Mouse (Mus musculus) cerebral cortex, adult 2 months (tissue): ENCODE measurements around the gene Sema4g.

ENCODE experiments used
- WGBS: fragments of 180-500 bp; shearing (Covaris S2); methylation state at CpG from one replicate; pipeline ENCODE4 v1.1.7; 2018; 5-methylcytosine and 5-hydroxymethylcytosine counted together

The Sema4g gene

GRCm38 (mm10) chr19:44988831-44989566, at the start of gene Sema4g:
TSS of gene Sema4g (plus strand) at chr19:44989101.
- WGBS: under 1% methylated on average over 58 of the region's 58 CpGs

GRCm38 (mm10) chr19:44959633-44960032, 29.3 kb upstream of the Sema4g start:
- 92% methylated on average over 2 of the region's 2 CpGs for WGBS

- 95% methylated on average over 1 of the region's 1 CpGs for WGBS
Measured at GRCm38 (mm10) chr19:44965978-44966377, 22.9 kb upstream of the Sema4g start.

- 92% methylated on average over 3 of the region's 3 CpGs for WGBS
Measured at GRCm38 (mm10) chr19:44968329-44968728, 20.6 kb upstream of the Sema4g start.

GRCm38 (mm10) chr19:44976636-44977035, 12.3 kb upstream of the Sema4g start:
- 84% methylated on average over 6 of the region's 6 CpGs for WGBS

- 86% methylated on average over 6 of the region's 6 CpGs for WGBS
Measured at GRCm38 (mm10) chr19:44977148-44977547, 11.8 kb upstream of the Sema4g start.

- 53% methylated on average over 2 of the region's 2 CpGs for WGBS
Measured at GRCm38 (mm10) chr19:44980787-44981186, 8.1 kb upstream of the Sema4g start.

GRCm38 (mm10) chr19:44982477-44983115, 6.3 kb upstream of the Sema4g start:
- WGBS: 51% methylated on average over 7 of the region's 7 CpGs

- 76% methylated on average over 6 of the region's 6 CpGs for WGBS
Measured at GRCm38 (mm10) chr19:44983366-44983765, 5.5 kb upstream of the Sema4g start.

- WGBS: 95% methylated on average over 4 of the region's 4 CpGs
Measured at GRCm38 (mm10) chr19:44984420-44984819, 4.5 kb upstream of the Sema4g start.

GRCm38 (mm10) chr19:44985159-44985988, 3.5 kb upstream of the Sema4g start:
- WGBS: 65% methylated on average over 5 of the region's 5 CpGs

- 64% methylated on average over 6 of the region's 6 CpGs for WGBS
Measured at GRCm38 (mm10) chr19:44987004-44987403, 1.9 kb upstream of the Sema4g start.

GRCm38 (mm10) chr19:44987851-44988250, 1.1 kb upstream of the Sema4g start:
- WGBS: 43% methylated on average over 6 of the region's 6 CpGs

- WGBS: 31% methylated on average over 9 of the region's 9 CpGs
Measured at GRCm38 (mm10) chr19:44988321-44988720, 580 bp upstream of the Sema4g start.

- WGBS: 13% methylated on average over 22 of the region's 22 CpGs
Measured at GRCm38 (mm10) chr19:44989567-44990495, 930 bp downstream of the Sema4g start.

- 92% methylated on average over 8 of the region's 8 CpGs for WGBS
Measured at GRCm38 (mm10) chr19:44991031-44991430, 2.1 kb downstream of the Sema4g start.

GRCm38 (mm10) chr19:44992246-44992645, 3.3 kb downstream of the Sema4g start:
- 72% methylated on average over 7 of the region's 7 CpGs for WGBS

GRCm38 (mm10) chr19:44992712-44993111, 3.8 kb downstream of the Sema4g start:
- WGBS: 73% methylated on average over 7 of the region's 7 CpGs

- 71% methylated on average over 11 of the region's 11 CpGs for WGBS
Measured at GRCm38 (mm10) chr19:44997786-44998185, 8.9 kb downstream of the Sema4g start.

GRCm38 (mm10) chr19:44999647-45000046, 10.7 kb downstream of the Sema4g start:
- 85% methylated on average over 8 of the region's 8 CpGs for WGBS

GRCm38 (mm10) chr19:45002301-45002700, 13.4 kb downstream of the Sema4g start:
- WGBS: 54% methylated on average over 3 of the region's 3 CpGs
